Mouse (Mus musculus) neural tube, embryonic 13.5 days (tissue): ENCODE measurements around the gene Hlf. TPM values are rescaled to one million over a fixed set of nuclear protein-coding genes. Genes with fewer than 3 reads are reported as not detected.
A peak's percentile ranks its signal among the peaks of the same experiment; 100 is the strongest.

Experiments used
- ATAC-seq: fragments of 200-750 bp; cut with Nextera tagmentation; 2 replicates; pipeline ENCODE4 v1.8.0; 2017; ENCODE audit warnings: low read depth, mild to moderate bottlenecking, moderate TSS enrichment, moderate library complexity
- H3K27ac ChIP-seq: fragments of 300-500 bp; sonication (generic); replicated peaks from 2 replicates; pipeline ENCODE4 v1.5.1; 2015; ENCODE audit warnings: moderate library complexity, mild to moderate bottlenecking, inconsistent platforms
- H3K27me3 ChIP-seq: fragments of 300-500 bp; sonication (generic); 2 replicates; pipeline ENCODE4 v1.6.1; 2015; ENCODE audit warnings: mild to moderate bottlenecking, inconsistent platforms
- H3K36me3 ChIP-seq: fragments of 300-500 bp; sonication (generic); 2 replicates; pipeline ENCODE4 v1.6.1; 2015; ENCODE audit warnings: mild to moderate bottlenecking, inconsistent platforms
- H3K4me1 ChIP-seq: fragments of 300-500 bp; sonication (generic); replicated peaks from 2 replicates; pipeline ENCODE4 v1.6.1; 2015; ENCODE audit warnings: inconsistent platforms
- H3K4me2 ChIP-seq: fragments of 300-500 bp; sonication (generic); 2 replicates; pipeline ENCODE4 v1.6.1; 2015; ENCODE audit warnings: inconsistent platforms, mild to moderate bottlenecking, moderate library complexity
- H3K4me3 ChIP-seq: fragments of 300-500 bp; sonication (generic); 2 replicates; pipeline ENCODE4 v1.5.1; 2015; ENCODE audit warnings: mild to moderate bottlenecking, inconsistent platforms
- H3K9ac ChIP-seq: fragments of 300-500 bp; sonication (generic); 2 replicates; pipeline ENCODE4 v1.6.1; 2015; ENCODE audit warnings: moderate library complexity, mild to moderate bottlenecking, inconsistent platforms
- H3K9me3 ChIP-seq: fragments of 300-500 bp; sonication (generic); 2 replicates; pipeline ENCODE4 v1.6.1; 2016; ENCODE audit warnings: inconsistent platforms
- WGBS: fragments of 180-500 bp; shearing (Covaris S2); methylation state at CpG from one replicate; pipeline ENCODE4 v1.1.7; 2015; 5-methylcytosine and 5-hydroxymethylcytosine counted together
- polyA plus RNA-seq: library from polyadenylated mRNA; unstranded; fragments of >200 nt; fragmentation: Nextera tagmentation; extraction: Ambion mirVana; gene quantifications from 2 replicates; pipeline ENCODE4 v1.2.1, GENCODE M21; 2015

Gene Hlf
- polyA plus RNA-seq, 1 experiment from 2014 or later, result 3.3 TPM

GRCm38 (mm10) chr11:90389174-90389901 is 1.4 kb downstream of the Hlf start:
- Histone ChIP-seq H3K4me1 (peaks cover 28% of the 10 kb centered on the region), H3K4me3 (peak overlapping the region; percentile 53), H3K27ac (no peak overlapping the region), H3K9ac (peak overlapping the region; percentile 72), H3K36me3 (no peaks in the 10 kb centered on the region), H3K9me3 (no peaks in the 10 kb centered on the region), H3K4me2 (peak overlapping the region; percentile 96), H3K27me3 (peaks cover 66% of the 10 kb centered on the region)
- peak; percentile 19; the same call in 1 of the 2 replicates for ATAC-seq
- WGBS, result under 1% methylated on average over 36 of the region's 36 CpGs

- Histone ChIP-seq H3K4me3 (peak overlapping the region; percentile 53; the same call in 1 of the 2 replicates), H3K9me3 (no peaks in the 10 kb centered on the region), H3K4me2 (peak overlapping the region; percentile 96), H3K4me1 (peaks cover 29% of the 10 kb centered on the region), H3K9ac (no peak overlapping the region), H3K36me3 (no peaks in the 10 kb centered on the region), H3K27ac (no peak overlapping the region), H3K27me3 (peaks cover 73% of the 10 kb centered on the region)
- ATAC-seq, result no peak
- WGBS, result 47% methylated on average over 32 of the region's 32 CpGs
These were observed 2.9 kb downstream of the Hlf start for GRCm38 (mm10) chr11:90387501-90388440.

- Histone ChIP-seq H3K4me1 (peaks cover 26% of the 10 kb centered on the region), H3K9me3 (no peaks in the 10 kb centered on the region), H3K4me3 (no peak overlapping the region), H3K9ac (peak overlapping the region; percentile 49), H3K27me3 (peaks cover 28% of the 10 kb centered on the region), H3K4me2 (peak overlapping the region; percentile 23), H3K27ac (peak overlapping the region; percentile 75), H3K36me3 (no peaks in the 10 kb centered on the region)
- WGBS, result 18% methylated on average over 6 of the region's 6 CpGs
- peak; percentile 89 for ATAC-seq
These were observed 8.6 kb downstream of the Hlf start for GRCm38 (mm10) chr11:90382005-90382611.

- WGBS, result 50% methylated on average over 5 of the region's 5 CpGs
- no peak overlapping the region for H3K4me2 ChIP-seq
- H3K27me3 ChIP-seq, result peaks cover 18% of the 10 kb centered on the region
- ATAC-seq, result no peak; the same call in 1 of the 2 replicates
- no peak overlapping the region for H3K9ac ChIP-seq
- no peaks in the 10 kb centered on the region for H3K36me3 ChIP-seq
- H3K4me3 ChIP-seq, result no peak overlapping the region
- H3K27ac ChIP-seq, result no peak overlapping the region
- H3K4me1 ChIP-seq, result peaks cover 26% of the 10 kb centered on the region
- H3K9me3 ChIP-seq, result no peaks in the 10 kb centered on the region
These were observed 9.6 kb downstream of the Hlf start for GRCm38 (mm10) chr11:90381113-90381512.

GRCm38 (mm10) chr11:90380131-90380685 is 10.5 kb downstream of the Hlf start:
- Histone ChIP-seq H3K4me1 (peaks cover 30% of the 10 kb centered on the region), H3K4me3 (no peak overlapping the region), H3K27ac (no peak overlapping the region), H3K9me3 (no peaks in the 10 kb centered on the region), H3K27me3 (peaks cover 11% of the 10 kb centered on the region), H3K4me2 (no peak overlapping the region), H3K9ac (no peak overlapping the region), H3K36me3 (no peaks in the 10 kb centered on the region)
- ATAC-seq, result no peak
- 84% methylated on average over 10 of the region's 10 CpGs for WGBS

GRCm38 (mm10) chr11:90378008-90378407 is 12.7 kb downstream of the Hlf start:
- peaks cover 30% of the 10 kb centered on the region for H3K4me1 ChIP-seq
- no peak overlapping the region for H3K4me2 ChIP-seq
- no peak overlapping the region for H3K27ac ChIP-seq
- H3K36me3 ChIP-seq, result no peaks in the 10 kb centered on the region
- 95% methylated on average over 5 of the region's 5 CpGs for WGBS
- no peaks in the 10 kb centered on the region for H3K27me3 ChIP-seq
- H3K9me3 ChIP-seq, result no peaks in the 10 kb centered on the region
- no peak overlapping the region for H3K4me3 ChIP-seq
- H3K9ac ChIP-seq, result no peak overlapping the region
- no peak for ATAC-seq

- no peak for ATAC-seq
- WGBS, result 91% methylated on average over 9 of the region's 9 CpGs
- Histone ChIP-seq H3K36me3 (no peaks in the 10 kb centered on the region), H3K4me3 (no peak overlapping the region), H3K27ac (no peak overlapping the region), H3K27me3 (no peaks in the 10 kb centered on the region), H3K4me1 (peaks cover 19% of the 10 kb centered on the region), H3K9me3 (no peaks in the 10 kb centered on the region), H3K9ac (no peak overlapping the region), H3K4me2 (no peak overlapping the region)
These were observed 14.3 kb downstream of the Hlf start for GRCm38 (mm10) chr11:90376436-90376835.

GRCm38 (mm10) chr11:90371470-90372100 is 19.1 kb downstream of the Hlf start:
- 67% methylated on average over 8 of the region's 8 CpGs for WGBS
- H3K4me2 ChIP-seq, result no peak overlapping the region

GRCm38 (mm10) chr11:90370789-90371291 is 19.9 kb downstream of the Hlf start:
- Histone ChIP-seq H3K9ac (peak overlapping the region; percentile 47; the same call in 1 of the 2 replicates), H3K4me2 (peak overlapping the region; percentile 44), H3K36me3 (no peaks in the 10 kb centered on the region), H3K9me3 (no peaks in the 10 kb centered on the region), H3K27ac (peak overlapping the region; percentile 82), H3K4me1 (peaks cover 36% of the 10 kb centered on the region), H3K4me3 (peak overlapping the region; percentile 8; the same call in 1 of the 2 replicates), H3K27me3 (no peaks in the 10 kb centered on the region)
- WGBS, result 8% methylated on average over 11 of the region's 11 CpGs
- ATAC-seq, result 0 out of 2 replicates have a peak, but pooled peaks have one; percentile 33

More at GRCm38 (mm10) chr11:90371470-90372100, 19.1 kb downstream of the Hlf start:
- H3K27ac ChIP-seq, result peak overlapping the region; percentile 28; the same call in 1 of the 2 replicates
- no peak for ATAC-seq
- 0 out of 2 replicates have a peak overlapping the region, but pooled peaks have one; percentile 47 for H3K9ac ChIP-seq
- H3K4me1 ChIP-seq, result peaks cover 39% of the 10 kb centered on the region
- no peaks in the 10 kb centered on the region for H3K27me3 ChIP-seq
- no peaks in the 10 kb centered on the region for H3K9me3 ChIP-seq
- H3K36me3 ChIP-seq, result no peaks in the 10 kb centered on the region
- H3K4me3 ChIP-seq, result no peak overlapping the region

GRCm38 (mm10) chr11:90370367-90370766 is 20.3 kb downstream of the Hlf start:
- H3K27me3 ChIP-seq, result no peaks in the 10 kb centered on the region
- peak overlapping the region; percentile 8; the same call in 1 of the 2 replicates for H3K4me3 ChIP-seq
- ATAC-seq, result no peak
- peak overlapping the region; percentile 44 for H3K4me2 ChIP-seq
- 34% methylated on average over 11 of the region's 11 CpGs for WGBS
- H3K9ac ChIP-seq, result peak overlapping the region; percentile 47; the same call in 1 of the 2 replicates
- peak overlapping the region; percentile 82 for H3K27ac ChIP-seq
- peaks cover 34% of the 10 kb centered on the region for H3K4me1 ChIP-seq
- no peaks in the 10 kb centered on the region for H3K9me3 ChIP-seq
- no peaks in the 10 kb centered on the region for H3K36me3 ChIP-seq

- no peaks in the 10 kb centered on the region for H3K27me3 ChIP-seq
- H3K9me3 ChIP-seq, result no peaks in the 10 kb centered on the region
- H3K4me2 ChIP-seq, result 0 out of 2 replicates have a peak overlapping the region, but pooled peaks have one; percentile 8
- 20% methylated on average over 8 of the region's 8 CpGs for WGBS
- H3K27ac ChIP-seq, result peak overlapping the region; percentile 82
- H3K4me1 ChIP-seq, result peaks cover 34% of the 10 kb centered on the region
- 0 out of 2 replicates have a peak overlapping the region, but pooled peaks have one; percentile 10 for H3K9ac ChIP-seq
- ATAC-seq, result peak; percentile 75
- H3K36me3 ChIP-seq, result no peaks in the 10 kb centered on the region
- H3K4me3 ChIP-seq, result no peak overlapping the region
These were observed 21.1 kb downstream of the Hlf start for GRCm38 (mm10) chr11:90369605-90370004.
